Mouse (Mus musculus): ENCODE results near the gene Dazl. TPM values are rescaled to one million over a fixed set of nuclear protein-coding genes. Genes with fewer than 3 reads are reported as not detected.

Dazl gene
- polyA plus RNA-seq, 1 experiment from 2014 or later: 0.55 TPM

DNA sequence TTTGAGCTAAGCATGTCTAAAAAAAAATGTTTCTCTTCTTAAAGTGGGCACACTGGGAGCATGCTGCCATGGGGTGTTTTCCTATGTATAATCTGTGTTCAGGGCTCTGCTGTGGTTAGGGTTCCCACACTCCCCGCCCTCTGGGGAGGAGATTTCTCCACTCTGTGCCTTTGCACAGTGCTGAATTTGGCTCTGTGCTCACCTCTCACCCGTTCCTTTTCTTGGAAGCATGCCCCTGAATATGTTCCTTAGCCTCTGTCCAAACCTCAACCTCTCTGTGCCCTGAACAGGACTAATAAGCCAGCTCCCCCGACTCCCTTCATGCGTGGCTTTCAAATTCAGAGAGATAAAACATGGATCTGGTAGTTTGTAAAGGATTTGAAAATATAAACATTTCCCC lies 63.9 kb downstream of the Dazl start:
- no peaks in the 10 kb centered on the region for H3K4me1 ChIP-seq
- ATAC-seq (ENCODE audit: insufficient number of reproducible peaks, insufficient read depth, low FRiP score, low TSS enrichment): no peak
- H3K9ac ChIP-seq: no peak overlapping the region
- no peaks in the 10 kb centered on the region for H3K36me3 ChIP-seq
- no peak overlapping the region for H3K4me2 ChIP-seq (replicated peaks)
- H3K27me3 ChIP-seq: no peaks in the 10 kb centered on the region
- WGBS: 69% methylated on average over 4 of the region's 4 CpGs
- H3K27ac ChIP-seq: no peak overlapping the region
- no peaks in the 10 kb centered on the region for H3K9me3 ChIP-seq
- H3K4me3 ChIP-seq: no peak overlapping the region

Other genes starting within 250 kb of the Dazl start
- 12.1 and 13.0 TPM in 2 replicates for gene Rftn1, start 103.0 kb downstream of the Dazl start, polyA plus RNA-seq (2016; fragmentation: Nextera tagmentation; extraction: Ambion mirVana)
- 5.9 and 6.1 TPM in 2 replicates for gene Plcl2, start 215.8 kb upstream of the Dazl start, polyA plus RNA-seq (2016; fragmentation: Nextera tagmentation; extraction: Ambion mirVana)

Measured in embryonic facial prominence, embryonic 12.5 days (tissue).